Mouse (Mus musculus) MEL (cell line): Measurements from ENCODE around the gene Atp2a2.

Experiments used
- CTCF ChIP-seq, 3 experiments: IDR thresholded peaks in 2 of 3; conservative IDR thresholded peaks in 1 of 3; 2 replicates each; pipeline ENCODE4 v1.5.1; 2011 to 2012; ENCODE audit warnings: low read length in 3 of 3, low read depth in 2 of 3, mild to moderate bottlenecking in 2 of 3, improper control_type of control experiment in 1 of 3, inconsistent platforms in 1 of 3, mixed read lengths in 1 of 3, moderate library complexity in 1 of 3; ENCODE audit not compliant: control insufficient read depth in 1 of 3, insufficient read depth in 1 of 3, poor library complexity in 1 of 3, severe bottlenecking in 1 of 3
- EP300 ChIP-seq, 2 experiments: IDR thresholded peaks; 2 replicates each; pipeline ENCODE4 v1.6.1; 2011; ENCODE audit warnings: improper control_type of control experiment in 2 of 2, low read length in 2 of 2, low read depth in 1 of 2, mild to moderate bottlenecking in 1 of 2
- HCFC1 ChIP-seq: IDR thresholded peaks from 2 replicates; pipeline ENCODE4 v1.6.1; 2012; ENCODE audit warnings: low read depth, mild to moderate bottlenecking, inconsistent platforms, low read length, improper control_type of control experiment, moderate library complexity
- POLR2A ChIP-seq, 2 experiments: IDR thresholded peaks; 2 replicates each; pipeline ENCODE4 v1.6.1; 2011 to 2012; ENCODE audit warnings: low read length in 2 of 2, mild to moderate bottlenecking in 2 of 2, control low read depth in 1 of 2, improper control_type of control experiment in 1 of 2, low read depth in 1 of 2, moderate library complexity in 1 of 2; ENCODE audit not compliant: control insufficient read depth in 1 of 2, insufficient read depth in 1 of 2, poor library complexity in 1 of 2
- POLR2AphosphoS5 ChIP-seq: IDR thresholded peaks from 2 replicates; pipeline ENCODE4 v1.6.1; 2012; ENCODE audit warnings: low read depth, borderline replicate concordance, mild to moderate bottlenecking, inconsistent platforms, low read length, moderate library complexity, mixed read lengths
- ZC3H11A ChIP-seq: IDR thresholded peaks from 2 replicates; pipeline ENCODE4 v1.6.1; 2012; ENCODE audit warnings: low read depth, mild to moderate bottlenecking, inconsistent platforms, low read length, improper control_type of control experiment
- ZKSCAN1 ChIP-seq: IDR thresholded peaks from 2 replicates; pipeline ENCODE4 v1.6.1; 2012; ENCODE audit warnings: low read depth, mild to moderate bottlenecking, inconsistent platforms, low read length, improper control_type of control experiment, moderate library complexity
- ZMIZ1 ChIP-seq: IDR thresholded peaks from 2 replicates; pipeline ENCODE4 v1.6.1; 2012; ENCODE audit warnings: low read depth, mild to moderate bottlenecking, inconsistent platforms, low read length, improper control_type of control experiment, moderate library complexity
- ZNF384 ChIP-seq: IDR thresholded peaks from 2 replicates; pipeline ENCODE4 v1.6.1; 2012; ENCODE audit warnings: low read depth, mild to moderate bottlenecking, inconsistent platforms, low read length, improper control_type of control experiment

- TF ChIP-seq EP300 (IDR thresholded peaks at IDR 0.05; ENCODE audit: low read depth in 1 of 2, low read length in 2 of 2), result no peak
- TF ChIP-seq CTCF (IDR thresholded peaks at IDR 0.05 in 2 of 3, conservative IDR thresholded peaks at IDR 0.05 in 1 of 3; ENCODE audit: control insufficient read depth in 1 of 3, insufficient read depth in 1 of 3, low read depth in 2 of 3, low read length in 3 of 3, poor library complexity in 1 of 3, severe bottlenecking in 1 of 3), result no peak
- TF ChIP-seq POLR2A (IDR thresholded peaks at IDR 0.05; ENCODE audit: control insufficient read depth in 1 of 2, insufficient read depth in 1 of 2, low read depth in 1 of 2, low read length in 2 of 2, poor library complexity in 1 of 2), result no peak
- TF ChIP-seq ZNF384, result no peak
- TF ChIP-seq ZKSCAN1, result no peak
- no peak for TF ChIP-seq HCFC1
- TF ChIP-seq POLR2AphosphoS5, result no peak
- no peak for TF ChIP-seq ZC3H11A
- no peak for TF ChIP-seq ZMIZ1
Measured at GRCm38 (mm10) chr5:122459335-122459734, 42.7 kb downstream of the Atp2a2 start.
